Mouse (Mus musculus) 3T3-L1 (cell line): Measurements from ENCODE around the gene Hist1h2br.
"Not testable (repeated sequence)": the region's sequence is repeated elsewhere in the genome, so short reads cannot be mapped to it uniquely, and the experiment has no call there.

Experiments
- DNase-seq: peaks from one replicate; pipeline ENCODE4 v3.0.0-alpha.2; 2015; ENCODE audit warnings: low read depth, low spot score

Hist1h2br gene

DNA sequence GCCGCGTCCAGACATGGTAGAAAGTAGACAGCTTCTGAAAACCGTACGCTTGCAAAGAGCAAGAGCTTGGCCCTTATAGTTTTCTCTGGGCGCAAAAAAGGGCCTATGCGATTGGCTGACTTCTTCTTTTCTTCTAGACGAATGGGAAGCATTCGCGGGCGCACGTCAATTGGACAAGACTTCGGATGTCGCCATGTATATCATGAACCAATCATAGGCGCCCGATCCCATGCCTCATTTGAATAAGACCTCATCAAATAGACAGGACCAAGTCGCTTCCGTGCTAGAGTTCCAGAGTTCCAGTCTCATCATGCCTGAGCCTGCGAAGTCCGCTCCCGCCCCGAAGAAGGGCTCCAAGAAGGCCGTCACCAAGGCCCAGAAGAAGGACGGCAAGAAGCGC is at the start of gene Hist1h2br, which contains the start of gene Hist1h2ap:
TSS of gene Hist1h2br (plus strand) at position 283 of the 400 bp plus-strand sequence.
TSS of gene Hist1h2ap (minus strand) at position 47 of the 400 bp plus-strand sequence.
- DNase-seq, result not testable (repeated sequence)

DNA sequence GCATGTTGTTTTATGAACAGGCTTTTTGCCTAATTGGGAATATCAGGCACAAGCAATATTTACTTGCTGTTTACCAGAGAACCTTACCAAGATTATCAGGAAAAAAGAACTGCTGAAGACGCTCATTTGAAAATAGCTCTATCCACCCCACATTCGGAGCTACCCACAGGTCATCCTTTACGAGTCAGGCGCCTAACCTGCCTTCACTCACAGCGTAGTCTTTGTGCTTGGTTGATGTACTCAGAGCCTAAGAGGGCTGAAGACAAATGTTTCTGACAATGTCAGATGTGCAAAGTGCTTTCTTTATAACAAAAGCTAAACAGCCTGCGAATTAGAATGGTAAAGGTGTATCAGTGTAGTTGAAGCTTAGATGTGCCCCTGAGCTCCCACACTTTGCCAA is 49.2 kb upstream of the Hist1h2br start:
- no peak for DNase-seq

DNA sequence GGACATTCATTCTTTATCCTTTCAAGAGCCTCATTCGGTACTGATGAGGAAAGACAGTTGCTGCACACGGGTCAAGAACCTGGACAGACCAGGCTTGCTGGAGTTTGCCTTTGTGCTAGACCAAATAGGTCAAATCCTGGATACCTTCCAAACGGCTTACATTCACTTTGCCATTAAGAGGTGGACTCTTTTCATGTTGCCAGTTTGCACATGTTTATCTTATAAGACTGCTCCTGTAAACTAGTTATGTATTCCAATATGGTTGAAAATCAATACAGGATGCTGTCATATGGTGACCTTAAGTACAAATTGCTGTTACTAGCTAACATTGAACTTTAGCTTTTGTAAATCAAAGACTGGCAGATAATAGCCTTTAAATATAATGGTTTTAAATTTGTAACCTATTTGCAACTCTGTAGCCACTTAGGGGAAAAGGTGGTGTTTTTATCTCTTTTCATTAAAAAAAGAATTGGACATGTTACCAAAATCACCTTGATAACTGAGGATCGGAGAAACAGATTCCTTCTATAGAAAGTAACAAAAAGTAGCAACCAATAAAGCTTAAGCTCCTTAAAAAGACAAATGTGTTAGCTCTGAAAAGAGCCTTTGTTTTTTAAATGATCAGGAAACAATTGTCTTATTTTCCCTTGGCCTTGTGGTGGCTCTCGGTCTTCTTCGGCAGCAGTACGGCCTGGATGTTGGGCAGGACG is 47.2 kb upstream of the Hist1h2br start:
- peak; percentile 81 for DNase-seq

DNA sequence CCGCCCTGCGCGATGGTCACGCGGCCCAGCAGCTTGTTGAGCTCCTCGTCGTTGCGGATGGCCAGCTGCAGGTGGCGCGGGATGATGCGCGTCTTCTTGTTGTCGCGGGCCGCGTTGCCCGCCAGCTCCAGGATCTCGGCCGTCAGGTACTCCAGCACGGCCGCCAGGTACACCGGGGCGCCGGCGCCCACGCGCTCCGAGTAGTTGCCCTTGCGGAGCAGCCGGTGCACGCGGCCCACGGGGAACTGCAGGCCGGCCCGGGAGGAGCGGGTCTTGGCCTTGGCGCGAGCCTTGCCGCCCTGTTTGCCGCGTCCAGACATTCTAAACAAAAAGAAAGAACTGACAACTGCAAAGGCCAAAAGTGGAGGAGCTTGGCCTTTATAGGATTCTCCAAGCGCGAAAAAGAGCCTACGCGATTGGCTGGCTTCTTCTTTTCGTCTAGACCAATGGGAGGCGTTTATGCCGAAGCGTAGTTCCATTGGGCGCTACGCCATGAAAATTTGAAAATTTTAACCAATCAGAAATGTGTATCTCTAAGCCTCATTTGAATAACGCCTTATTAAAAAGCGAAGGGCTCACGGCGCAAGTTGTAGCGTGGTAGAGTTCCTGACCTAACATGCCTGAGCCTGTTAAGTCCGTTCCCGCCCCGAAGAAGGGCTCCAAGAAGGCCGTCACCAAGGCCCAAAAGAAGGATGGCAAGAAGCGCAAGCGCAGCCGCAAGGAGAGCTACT is 46.5 kb upstream of the Hist1h2br start, which contains the start of the genes Hist1h2an and Hist1h2bp:
TSS of gene Hist1h2an (minus strand) at position 320 of the 731 bp plus-strand sequence.
TSS of gene Hist1h2bp (plus strand) at position 563 of the 731 bp plus-strand sequence.
- peak; percentile 98 for DNase-seq

DNA sequence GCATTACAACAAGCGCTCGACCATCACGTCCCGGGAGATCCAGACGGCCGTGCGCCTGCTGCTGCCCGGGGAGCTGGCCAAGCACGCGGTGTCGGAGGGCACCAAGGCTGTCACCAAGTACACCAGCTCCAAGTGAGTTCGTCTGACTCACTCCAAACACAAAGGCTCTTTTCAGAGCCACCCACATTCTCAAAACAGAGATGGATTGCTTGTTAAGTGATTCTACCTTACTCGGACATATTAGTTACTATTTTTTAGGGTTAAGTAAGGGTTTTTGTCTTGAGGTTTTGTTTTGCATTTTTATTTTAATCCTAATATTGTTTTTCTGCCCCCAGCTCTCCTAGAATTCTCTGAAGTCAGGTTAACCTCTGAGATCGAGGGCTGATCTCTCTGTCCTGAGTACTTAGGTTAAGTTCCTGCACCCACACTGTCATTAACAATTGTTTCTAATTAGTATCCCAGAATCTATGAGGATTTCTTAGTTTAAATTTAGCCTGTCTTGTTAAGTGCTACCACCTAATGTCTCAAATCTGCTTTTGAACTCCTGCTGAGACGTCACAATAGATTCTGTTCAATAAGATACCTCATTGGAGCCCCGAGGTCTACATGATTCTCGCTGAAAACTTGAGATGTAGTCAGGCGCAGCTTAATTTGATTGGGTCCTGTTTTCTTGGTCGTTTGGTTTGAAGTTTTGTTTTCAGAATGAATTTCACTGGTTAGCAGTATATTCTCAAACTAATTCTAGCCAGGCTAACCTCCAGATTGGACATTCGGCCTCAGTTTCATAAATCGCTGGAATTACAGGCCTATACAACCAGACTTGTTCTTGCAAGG is 45.6 kb upstream of the Hist1h2br start:
- peak; percentile 54 for DNase-seq

DNA sequence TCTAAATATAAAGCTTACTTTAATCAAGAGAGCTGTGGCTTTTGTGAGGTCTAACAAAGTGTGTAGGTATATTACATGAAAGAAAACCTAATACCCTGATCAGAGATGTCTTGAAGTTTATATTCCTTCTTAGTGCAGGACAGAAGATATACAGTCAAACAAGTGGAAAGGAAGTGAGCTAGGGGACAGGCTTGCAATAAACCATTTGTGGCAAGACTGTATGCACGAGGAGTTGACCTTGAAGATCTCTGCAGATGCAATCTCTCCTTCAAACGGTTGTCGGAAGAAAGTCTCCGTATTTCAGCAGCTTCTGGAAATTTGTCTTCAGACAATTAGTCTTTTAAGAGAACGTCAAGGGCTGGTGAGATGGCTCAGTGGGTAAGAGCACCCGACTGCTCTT is 43.6 kb upstream of the Hist1h2br start:
- no peak for DNase-seq

DNA sequence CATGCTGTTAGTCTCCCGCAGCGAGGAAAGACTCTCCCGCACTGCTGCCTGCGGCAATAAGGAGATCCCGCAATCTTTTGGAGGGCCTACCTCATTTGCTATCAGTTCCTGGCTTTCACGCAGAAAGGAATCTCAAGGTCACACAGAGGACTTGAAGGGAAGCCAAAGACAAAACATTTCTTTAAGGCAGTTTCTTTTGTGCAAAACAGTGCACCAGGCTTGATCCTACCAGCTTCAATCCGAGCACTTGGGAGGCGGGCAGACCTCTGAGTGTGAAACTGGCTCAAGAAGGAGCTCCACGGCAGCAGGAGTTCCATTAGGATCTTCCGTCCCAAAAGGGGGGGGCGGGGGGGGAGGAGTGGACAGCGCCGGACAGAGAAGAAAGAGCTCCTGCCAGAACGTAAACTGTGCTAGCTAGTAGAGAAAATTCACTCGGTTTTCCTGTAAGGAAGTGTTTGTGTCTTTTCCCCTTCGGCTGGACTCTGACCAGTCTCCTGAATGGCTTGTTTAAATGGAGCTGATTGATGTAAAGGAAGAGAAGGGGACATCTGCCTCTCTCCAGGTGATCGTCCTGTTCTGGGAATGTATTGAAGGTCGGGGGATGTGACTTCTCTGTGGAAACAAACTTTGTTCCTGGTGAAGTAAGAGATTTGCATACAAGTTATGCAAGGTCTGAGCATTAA is 42.8 kb upstream of the Hist1h2br start:
- DNase-seq, result no peak

DNA sequence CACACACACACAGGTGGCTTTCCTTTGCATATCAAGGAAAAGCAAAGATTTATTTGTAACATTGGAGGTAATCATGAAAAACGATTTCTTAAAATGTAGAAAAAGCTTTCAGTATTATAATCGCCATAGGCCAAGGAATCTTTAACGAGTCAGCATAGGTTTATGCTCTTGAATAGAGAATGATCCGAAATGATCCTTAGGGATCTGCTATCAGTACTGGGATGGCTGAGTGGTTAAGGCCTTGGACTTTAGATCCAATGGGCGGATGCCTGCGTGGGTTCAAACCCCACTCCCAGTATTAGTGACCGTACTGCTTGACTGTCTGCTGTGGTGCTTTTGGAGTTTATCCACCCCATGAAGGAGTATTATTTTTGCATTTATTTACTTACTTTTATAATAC is 38.0 kb upstream of the Hist1h2br start:
- DNase-seq, result no peak

DNA sequence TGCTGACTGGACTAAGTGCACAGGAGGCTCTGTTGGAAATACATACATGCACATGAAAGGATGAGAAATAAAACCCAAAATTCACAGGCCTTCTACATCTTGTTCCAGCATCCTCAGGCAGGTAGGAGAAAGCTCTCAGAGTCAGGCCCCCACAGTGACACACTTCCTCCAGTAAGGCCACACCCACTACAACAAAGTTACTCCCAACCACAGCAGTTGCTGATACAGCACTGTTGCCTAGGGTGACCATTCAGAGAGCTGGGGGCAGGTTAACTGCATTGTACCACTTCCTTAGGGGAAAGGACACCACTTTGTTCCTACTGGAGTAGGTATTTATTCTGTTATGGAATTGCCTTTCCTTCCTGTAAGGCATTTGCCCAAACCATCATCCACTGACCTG is 36.4 kb upstream of the Hist1h2br start:
- not testable (repeated sequence) for DNase-seq

DNA sequence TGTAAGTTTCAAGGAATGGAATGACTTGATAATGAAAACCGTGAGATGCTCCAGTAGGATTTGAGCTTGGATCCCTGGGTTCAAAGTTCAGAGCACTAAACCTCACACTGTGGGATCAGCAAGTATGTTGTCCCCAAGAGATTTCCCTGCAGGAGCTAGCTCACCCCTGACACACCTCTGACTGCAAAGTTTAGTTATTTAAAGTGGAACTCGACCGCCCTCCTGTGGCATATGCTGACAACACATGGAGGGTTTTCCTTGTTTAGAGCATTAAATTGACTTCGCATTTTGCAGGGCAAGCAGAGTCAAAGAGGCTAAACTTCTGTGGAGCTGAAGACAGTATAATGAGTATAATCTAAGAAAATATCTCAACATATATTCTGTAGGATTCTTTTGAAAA is 30.5 kb upstream of the Hist1h2br start:
- DNase-seq, result not testable (repeated sequence)

DNA sequence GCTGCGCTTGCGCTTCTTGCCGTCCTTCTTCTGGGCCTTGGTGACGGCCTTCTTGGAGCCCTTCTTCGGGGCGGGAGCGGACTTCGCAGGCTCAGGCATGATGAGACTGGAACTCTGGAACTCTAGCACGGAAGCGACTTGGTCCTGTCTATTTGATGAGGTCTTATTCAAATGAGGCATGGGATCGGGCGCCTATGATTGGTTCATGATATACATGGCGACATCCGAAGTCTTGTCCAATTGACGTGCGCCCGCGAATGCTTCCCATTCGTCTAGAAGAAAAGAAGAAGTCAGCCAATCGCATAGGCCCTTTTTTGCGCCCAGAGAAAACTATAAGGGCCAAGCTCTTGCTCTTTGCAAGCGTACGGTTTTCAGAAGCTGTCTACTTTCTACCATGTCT is 23.5 kb upstream of the Hist1h2br start, which contains the start of the genes Hist1h2bq and Hist1h2ao:
TSS of gene Hist1h2bq (minus strand) at position 125 of the 400 bp plus-strand sequence.
TSS of gene Hist1h2ao (plus strand) at position 393 of the 400 bp plus-strand sequence.
- DNase-seq, result not testable (repeated sequence)

DNA sequence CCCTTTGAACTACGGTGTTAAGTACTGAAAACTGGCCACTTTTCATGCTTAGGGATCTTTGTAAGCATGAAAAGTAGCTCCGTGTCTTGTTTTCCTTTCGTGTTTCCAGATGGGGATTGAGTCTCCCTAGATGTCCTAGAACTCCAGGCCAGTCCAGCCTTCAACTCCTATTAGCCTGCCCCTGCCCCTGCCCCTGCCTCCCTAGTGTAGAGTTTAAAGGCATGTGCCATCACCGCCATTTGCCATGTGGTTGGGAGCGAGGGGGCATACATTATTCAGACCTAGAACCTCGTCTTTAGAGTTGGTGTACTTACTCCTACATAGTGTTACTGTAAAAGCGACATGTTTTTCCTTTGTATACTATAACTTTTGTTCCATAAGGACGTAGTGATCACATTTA is 22.5 kb upstream of the Hist1h2br start:
- DNase-seq, result not testable (repeated sequence)

DNA sequence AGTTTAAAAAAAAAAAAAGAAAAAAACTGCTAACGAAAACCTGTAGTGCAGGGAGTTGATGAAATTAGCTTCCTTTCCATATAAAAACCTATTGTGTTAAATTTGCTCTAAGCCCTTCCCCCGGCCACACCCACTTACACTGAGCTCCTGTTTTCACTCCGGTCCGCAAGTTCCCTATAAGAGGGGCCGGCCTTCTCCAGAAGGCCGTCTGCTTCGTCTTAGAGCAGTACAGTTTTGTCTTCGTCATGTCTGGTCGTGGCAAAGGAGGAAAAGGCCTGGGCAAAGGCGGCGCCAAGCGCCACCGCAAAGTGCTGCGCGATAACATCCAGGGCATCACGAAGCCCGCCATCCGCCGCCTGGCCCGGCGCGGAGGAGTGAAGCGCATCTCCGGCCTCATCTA is 22.0 kb upstream of the Hist1h2br start, which contains the start of gene Hist1h4m:
TSS of gene Hist1h4m (plus strand) at position 208 of the 400 bp plus-strand sequence.
- DNase-seq, result not testable (repeated sequence)

DNA sequence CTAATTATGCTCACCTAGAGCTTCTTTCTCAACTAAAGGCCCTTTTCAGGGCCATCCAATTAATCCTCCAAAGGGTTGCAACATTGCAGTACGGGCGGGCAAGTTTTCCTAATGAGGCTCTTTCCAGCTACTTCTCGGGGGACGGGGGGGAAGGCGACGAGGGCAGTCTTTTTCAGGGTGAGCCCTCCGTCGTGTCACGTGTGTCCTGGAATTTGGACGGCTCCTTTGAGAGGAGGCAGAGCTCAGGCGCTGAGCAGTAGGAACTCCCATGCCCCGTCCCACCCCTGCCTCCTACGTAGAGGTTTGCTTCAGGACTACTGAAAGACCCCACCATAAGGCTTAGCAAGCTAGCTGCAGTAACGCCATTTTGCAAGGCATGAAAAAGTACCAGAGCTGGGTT is 21.5 kb upstream of the Hist1h2br start:
- DNase-seq, result not testable (repeated sequence)

DNA sequence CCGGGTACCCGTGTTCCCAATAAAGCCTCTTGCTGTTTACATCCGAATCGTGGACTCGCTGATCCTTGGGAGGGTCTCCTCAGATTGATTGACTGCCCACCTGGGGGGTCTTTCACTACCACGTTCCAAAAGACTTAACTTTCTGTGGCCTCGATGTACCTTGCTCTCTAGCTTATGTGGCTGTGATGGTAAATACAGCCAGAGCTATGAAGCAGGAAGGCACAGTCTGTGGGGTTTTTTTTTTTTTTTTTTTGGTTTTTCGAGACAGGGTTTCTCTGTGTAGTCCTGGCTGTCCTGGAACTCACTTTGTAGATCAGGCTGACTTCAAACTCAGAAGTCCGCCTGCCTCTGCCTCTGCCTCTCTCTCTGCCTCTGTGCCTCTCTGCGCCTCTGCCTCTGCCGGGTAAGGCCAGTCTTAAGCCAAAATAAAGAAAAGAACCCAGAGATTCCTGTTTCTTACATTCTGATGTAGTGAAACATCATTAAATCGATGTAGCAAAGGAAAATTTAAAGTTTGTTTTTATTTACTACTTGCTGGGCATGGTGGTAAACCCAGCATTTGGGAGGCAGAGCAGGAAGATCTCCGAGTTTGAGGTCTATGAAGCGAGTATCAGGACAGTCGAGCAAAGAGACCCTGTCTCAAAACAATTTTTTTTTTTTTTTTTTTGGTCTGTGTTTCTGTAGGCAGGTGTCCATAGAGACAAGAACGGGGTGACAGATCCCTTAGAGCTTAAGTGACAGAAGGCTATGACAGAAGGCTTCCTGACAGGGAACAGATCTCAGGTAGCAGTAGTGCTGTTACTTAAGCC is 13.3 kb upstream of the Hist1h2br start:
- DNase-seq, result not testable (repeated sequence)

DNA sequence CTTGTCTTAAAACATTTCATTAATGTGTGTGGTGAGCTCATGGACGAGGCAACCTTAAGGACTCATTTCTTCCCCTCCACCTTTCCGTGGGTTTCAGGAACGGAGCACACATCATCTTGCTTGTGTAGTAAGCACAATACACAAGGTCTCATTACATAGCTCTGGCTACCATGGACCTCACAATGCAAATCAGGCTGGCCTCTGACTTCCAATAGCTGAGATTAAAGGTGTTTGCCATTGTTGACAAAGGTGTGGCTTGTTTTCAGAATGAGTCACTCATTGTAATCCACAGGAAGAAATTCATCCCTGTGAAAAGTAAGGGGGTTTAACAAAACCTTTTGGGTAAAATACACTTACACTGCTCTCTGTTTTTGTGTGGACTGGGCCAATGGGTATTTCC is 5.0 kb upstream of the Hist1h2br start:
- DNase-seq, result no peak

DNA sequence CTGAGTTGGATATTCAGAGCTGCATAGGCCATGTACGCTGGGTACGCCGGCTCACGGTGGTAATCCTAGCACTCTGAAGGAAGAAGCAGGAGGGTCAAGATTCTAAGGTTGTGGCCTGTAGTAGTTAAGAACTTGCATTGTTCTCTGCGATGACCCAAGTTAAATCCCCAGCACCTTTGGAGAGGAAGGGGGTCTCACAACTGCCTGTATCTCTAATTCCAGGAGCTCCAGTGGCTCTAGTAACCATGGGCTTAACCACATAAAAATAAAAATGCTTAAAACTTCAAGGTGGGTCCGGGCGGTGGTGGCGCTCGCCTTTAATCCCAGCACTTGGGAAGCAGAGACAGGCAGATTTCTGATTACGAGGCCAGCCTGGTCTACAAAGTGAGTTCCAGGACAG is 3.2 kb upstream of the Hist1h2br start:
- no peak for DNase-seq

DNA sequence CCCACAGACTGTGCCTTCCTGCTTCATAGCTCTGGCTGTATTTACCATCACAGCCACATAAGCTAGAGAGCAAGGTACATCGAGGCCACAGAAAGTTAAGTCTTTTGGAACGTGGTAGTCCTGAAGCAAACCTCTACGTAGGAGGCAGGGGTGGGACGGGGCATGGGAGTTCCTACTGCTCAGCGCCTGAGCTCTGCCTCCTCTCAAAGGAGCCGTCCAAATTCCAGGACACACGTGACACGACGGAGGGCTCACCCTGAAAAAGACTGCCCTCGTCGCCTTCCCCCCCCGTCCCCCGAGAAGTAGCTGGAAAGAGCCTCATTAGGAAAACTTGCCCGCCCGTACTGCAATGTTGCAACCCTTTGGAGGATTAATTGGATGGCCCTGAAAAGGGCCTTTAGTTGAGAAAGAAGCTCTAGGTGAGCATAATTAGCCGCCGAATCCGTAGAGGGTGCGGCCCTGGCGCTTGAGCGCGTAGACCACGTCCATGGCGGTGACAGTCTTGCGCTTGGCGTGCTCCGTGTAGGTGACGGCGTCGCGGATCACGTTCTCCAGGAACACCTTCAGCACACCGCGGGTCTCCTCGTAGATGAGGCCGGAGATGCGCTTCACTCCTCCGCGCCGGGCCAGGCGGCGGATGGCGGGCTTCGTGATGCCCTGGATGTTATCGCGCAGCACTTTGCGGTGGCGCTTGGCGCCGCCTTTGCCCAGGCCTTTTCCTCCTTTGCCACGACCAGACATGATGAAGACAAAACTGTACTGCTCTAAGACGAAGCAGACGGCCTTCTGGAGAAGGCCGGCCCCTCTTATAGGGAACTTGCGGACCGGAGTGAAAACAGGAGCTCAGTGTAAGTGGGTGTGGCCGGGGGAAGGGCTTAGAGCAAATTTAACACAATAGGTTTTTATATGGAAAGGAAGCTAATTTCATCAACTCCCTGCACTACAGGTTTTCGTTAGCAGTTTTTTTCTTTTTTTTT is 1.8 kb upstream of the Hist1h2br start, which contains the start of gene Hist1h4n:
TSS of gene Hist1h4n (minus strand) at position 779 of the 977 bp plus-strand sequence.
- not testable (repeated sequence) for DNase-seq

DNA sequence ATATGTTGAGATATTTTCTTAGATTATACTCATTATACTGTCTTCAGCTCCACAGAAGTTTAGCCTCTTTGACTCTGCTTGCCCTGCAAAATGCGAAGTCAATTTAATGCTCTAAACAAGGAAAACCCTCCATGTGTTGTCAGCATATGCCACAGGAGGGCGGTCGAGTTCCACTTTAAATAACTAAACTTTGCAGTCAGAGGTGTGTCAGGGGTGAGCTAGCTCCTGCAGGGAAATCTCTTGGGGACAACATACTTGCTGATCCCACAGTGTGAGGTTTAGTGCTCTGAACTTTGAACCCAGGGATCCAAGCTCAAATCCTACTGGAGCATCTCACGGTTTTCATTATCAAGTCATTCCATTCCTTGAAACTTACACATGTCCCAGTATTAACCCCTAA is 7.0 kb downstream of the Hist1h2br start:
- not testable (repeated sequence) for DNase-seq
